Mouse (Mus musculus) duodenum, adult 2 months (tissue): ENCODE data around the gene Sin3b. TPM values are rescaled to one million over a fixed set of nuclear protein-coding genes. Genes with fewer than 3 reads are reported as not detected.

Source experiments
- polyA plus RNA-seq: library from polyadenylated mRNA; depleted of rRNA; stranded (reverse); fragments of >200 nt; gene quantifications from 2 replicates; pipeline ENCODE4 v1.2.3, GENCODE M21; 2012; ENCODE audit warnings: low replicate concordance; rRNA removed

The Sin3b gene
- 76.3 and 81.7 TPM in 2 replicates for polyA plus RNA-seq

DNA sequence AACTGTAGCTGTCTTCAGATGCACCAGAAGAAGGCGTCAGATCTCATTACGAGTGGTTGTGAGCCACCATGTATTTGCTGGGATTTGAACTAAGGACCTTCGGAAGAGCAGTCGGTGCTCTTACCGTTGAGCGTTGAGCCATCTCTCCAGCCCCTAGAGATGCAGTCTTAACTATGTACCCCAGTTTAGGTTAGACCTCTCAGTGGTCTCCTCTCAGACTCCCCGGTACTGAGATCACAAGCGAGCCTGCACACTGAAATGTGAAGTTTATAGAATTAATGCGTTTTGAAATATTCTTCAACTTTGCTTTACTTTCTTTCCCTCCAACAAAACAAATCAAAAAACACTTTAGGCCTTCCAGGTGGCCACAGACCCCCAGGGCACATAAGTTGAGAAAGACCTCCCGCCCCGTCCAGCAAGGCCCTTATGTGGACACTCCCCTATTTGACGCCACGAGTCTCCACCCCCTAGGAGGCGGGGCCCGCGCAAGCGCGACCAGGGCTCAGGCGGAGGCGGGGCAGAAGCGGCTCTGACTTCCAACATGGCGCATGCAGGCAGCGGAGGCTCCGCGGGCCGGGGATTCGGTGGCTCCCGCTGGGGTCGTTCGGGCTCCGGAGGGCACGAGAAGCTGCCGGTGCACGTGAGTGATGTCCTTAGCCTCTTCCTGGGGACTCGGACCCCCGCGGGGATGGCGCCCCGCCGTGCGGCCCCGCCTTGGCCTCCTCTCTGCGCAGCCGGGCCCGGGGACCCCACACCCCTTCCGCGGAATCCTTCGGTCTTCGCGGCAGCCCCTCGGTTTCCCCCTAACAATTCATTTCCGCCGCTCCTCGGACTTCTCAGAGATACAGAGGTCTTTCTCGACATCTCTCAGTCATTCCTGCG lies at the start of gene Sin3b:
Gene Sin3b (plus strand): TSS at position 517 of the 882 bp plus-strand sequence.

DNA sequence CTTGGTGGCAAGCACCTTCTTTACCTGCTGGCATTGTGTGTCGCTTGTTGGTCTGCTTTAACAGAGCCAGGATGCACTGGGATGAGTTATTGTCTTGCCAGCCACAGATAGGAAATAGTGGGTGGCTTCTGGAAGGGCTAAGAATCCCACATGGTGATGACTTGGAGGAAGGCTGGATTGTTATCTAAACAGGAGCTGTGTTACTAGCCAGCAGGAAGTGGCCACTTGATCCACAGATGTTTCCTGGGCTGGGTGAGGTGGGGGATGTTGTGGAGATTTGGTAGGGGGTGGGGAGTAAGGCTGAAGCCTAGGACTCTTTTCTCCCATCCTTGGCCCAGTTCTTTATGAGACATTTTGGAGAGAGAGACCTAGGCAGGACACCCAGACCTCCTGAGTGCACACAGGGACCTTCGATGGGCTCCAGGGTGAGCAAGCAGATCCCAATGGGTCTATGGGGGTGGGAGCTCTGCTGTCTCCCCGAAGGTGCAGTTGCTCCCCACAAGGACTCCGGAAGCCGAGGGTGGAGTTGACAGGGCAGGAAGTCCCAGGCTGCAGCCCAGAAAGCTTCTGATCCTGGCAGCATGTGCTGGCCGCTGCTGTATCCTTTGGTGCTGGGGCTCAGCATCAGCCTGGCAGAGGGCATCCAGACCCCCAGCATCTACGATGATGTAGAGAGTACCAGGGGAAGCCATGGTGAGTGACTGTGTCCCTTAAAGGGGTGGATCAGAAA lies 38.4 kb downstream of the Sin3b start, which contains the start of gene F2rl3:
Gene F2rl3 (plus strand): TSS at position 559 of the 730 bp plus-strand sequence.

Other genes with a start within 250 kb of the Sin3b start
- gene Cherp, start 248.1 kb upstream of the Sin3b start, polyA plus RNA-seq = 35.4 and 46.2 TPM in 2 replicates
- gene Slc35e1, start 230.7 kb upstream of the Sin3b start, polyA plus RNA-seq = 112 and 120 TPM in 2 replicates
- 8.5 and 14.0 TPM in 2 replicates for gene Med26, start 175.0 kb upstream of the Sin3b start, polyA plus RNA-seq
- gene Smim7, start 152.2 kb upstream of the Sin3b start, polyA plus RNA-seq = 26.3 and 35.9 TPM in 2 replicates
- 13.8 and 15.1 TPM in 2 replicates for gene Tmem38a, start 151.2 kb upstream of the Sin3b start, polyA plus RNA-seq
- gene Nwd1, start 76.6 kb upstream of the Sin3b start, polyA plus RNA-seq = 0.01 and 0.11 TPM in 2 replicates
- gene F2rl3, start 38.6 kb downstream of the Sin3b start, polyA plus RNA-seq = 4.5 and 8.3 TPM in 2 replicates